Mouse (Mus musculus): Measurements from ENCODE around the gene Ifnz. TPM values are rescaled to one million over a fixed set of nuclear protein-coding genes. Genes with fewer than 3 reads are reported as not detected.
"Not testable (repeated sequence)": the region's sequence is repeated elsewhere in the genome, so short reads cannot be mapped to it uniquely, and the experiment has no call there.

The Ifnz gene
- 0.26 and 0.61 TPM in 2 replicates for polyA plus RNA-seq (2015; fragmentation: Nextera tagmentation; extraction: Ambion mirVana)

GRCm38 (mm10) chr4:88781831-88782230, at the start of gene Ifnz:
Gene Ifnz, plus strand, starts transcription at chr4:88782131.
- not testable (repeated sequence) for H3K36me3 ChIP-seq (ENCODE audit: insufficient read depth, low read length); DNase-seq (ENCODE audit: low spot score); H3K27ac ChIP-seq (ENCODE audit: low read length); H3K9me3 ChIP-seq (ENCODE audit: low read length); ATAC-seq; H3K27me3 ChIP-seq (replicated peaks; ENCODE audit: insufficient read depth, low read length); H3K9ac ChIP-seq (replicated peaks; ENCODE audit: low read depth); H3K4me3 ChIP-seq (ENCODE audit: low read depth, low read length); H3K4me1 ChIP-seq (ENCODE audit: insufficient read depth, low read depth, low read length)
- 14% methylated on average over 3 of the region's 7 CpGs for WGBS
- 0 out of 2 replicates have a peak within 1 kb of the TSS, but pooled peaks have one; percentile 28 for H3K4me2 ChIP-seq (replicated peaks; ENCODE audit: low read depth, low read length)

DNA sequence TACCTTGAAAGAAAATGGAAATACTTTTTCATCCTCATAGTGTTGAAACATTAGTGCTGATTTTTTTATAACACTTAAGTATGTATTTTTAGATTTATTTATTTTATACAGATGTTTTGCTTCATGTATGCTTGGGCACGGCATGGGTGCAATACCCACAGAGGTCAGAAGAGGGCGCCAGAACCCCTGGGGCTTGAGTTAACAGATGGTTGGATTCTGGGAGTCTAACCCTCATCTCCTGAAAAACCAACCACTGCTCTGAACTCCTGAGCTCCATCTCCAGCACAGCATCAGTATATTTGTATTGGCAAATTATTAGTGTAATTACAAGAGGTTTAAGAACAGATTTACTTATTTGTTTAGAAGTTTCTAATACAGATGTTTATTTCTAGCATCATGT, 43.5 kb upstream of the Ifnz start:
- H3K27ac ChIP-seq (ENCODE audit: low read length), result no peak overlapping the region
- WGBS, result 1% methylated on average over 2 of the region's 2 CpGs
- no peaks in the 10 kb centered on the region for H3K4me1 ChIP-seq (ENCODE audit: insufficient read depth, low read depth, low read length)
- no peak overlapping the region for H3K4me3 ChIP-seq (ENCODE audit: low read depth, low read length)
- TF ChIP-seq EP300 (IDR thresholded peaks at IDR 0.05) (no peak), CTCF (IDR thresholded peaks at IDR 0.05) (peak; percentile 93)
- H3K4me2 ChIP-seq (replicated peaks; ENCODE audit: low read depth, low read length), result no peak overlapping the region
- peak; percentile 81 for DNase-seq (ENCODE audit: low spot score)
- H3K27me3 ChIP-seq (replicated peaks; ENCODE audit: insufficient read depth, low read length), result no peaks in the 10 kb centered on the region
- no peak overlapping the region for H3K9ac ChIP-seq (replicated peaks; ENCODE audit: low read depth)
- H3K36me3 ChIP-seq (ENCODE audit: insufficient read depth, low read length), result no peaks in the 10 kb centered on the region
- no peaks in the 10 kb centered on the region for H3K9me3 ChIP-seq (ENCODE audit: low read length)
- ATAC-seq, result peak; percentile 62

GRCm38 (mm10) chr4:88739036-88739435, 42.9 kb upstream of the Ifnz start:
- Histone ChIP-seq H3K27ac (ENCODE audit: low read length) (no peak overlapping the region), H3K9me3 (ENCODE audit: low read length) (no peaks in the 10 kb centered on the region), H3K4me2 (replicated peaks; ENCODE audit: low read depth, low read length) (no peak overlapping the region), H3K4me1 (ENCODE audit: insufficient read depth, low read depth, low read length) (no peaks in the 10 kb centered on the region), H3K4me3 (ENCODE audit: low read depth, low read length) (no peak overlapping the region), H3K9ac (replicated peaks; ENCODE audit: low read depth) (no peak overlapping the region), H3K27me3 (replicated peaks; ENCODE audit: insufficient read depth, low read length) (no peaks in the 10 kb centered on the region), H3K36me3 (ENCODE audit: insufficient read depth, low read length) (no peaks in the 10 kb centered on the region)
- DNase-seq (ENCODE audit: low spot score) (no peak), ATAC-seq (no peak)
- 84% methylated on average over 6 of the region's 6 CpGs for WGBS
- TF ChIP-seq EP300 (IDR thresholded peaks at IDR 0.05) (no peak), CTCF (IDR thresholded peaks at IDR 0.05) (no peak)

- H3K9ac ChIP-seq (replicated peaks; ENCODE audit: low read depth), result no peak overlapping the region
- TF ChIP-seq EP300 (IDR thresholded peaks at IDR 0.05) (no peak), CTCF (IDR thresholded peaks at IDR 0.05) (no peak)
- no peak overlapping the region for H3K4me2 ChIP-seq (replicated peaks; ENCODE audit: low read depth, low read length)
- no peaks in the 10 kb centered on the region for H3K4me1 ChIP-seq (ENCODE audit: insufficient read depth, low read depth, low read length)
- no peaks in the 10 kb centered on the region for H3K9me3 ChIP-seq (ENCODE audit: low read length)
- H3K36me3 ChIP-seq (ENCODE audit: insufficient read depth, low read length), result no peaks in the 10 kb centered on the region
- no peak overlapping the region for H3K27ac ChIP-seq (ENCODE audit: low read length)
- WGBS, result 80% methylated on average over 4 of the region's 4 CpGs
- ATAC-seq (no peak), DNase-seq (ENCODE audit: low spot score) (no peak)
- H3K27me3 ChIP-seq (replicated peaks; ENCODE audit: insufficient read depth, low read length), result no peaks in the 10 kb centered on the region
- H3K4me3 ChIP-seq (ENCODE audit: low read depth, low read length), result no peak overlapping the region
Measured at GRCm38 (mm10) chr4:88741426-88741825, 40.5 kb upstream of the Ifnz start.

DNA sequence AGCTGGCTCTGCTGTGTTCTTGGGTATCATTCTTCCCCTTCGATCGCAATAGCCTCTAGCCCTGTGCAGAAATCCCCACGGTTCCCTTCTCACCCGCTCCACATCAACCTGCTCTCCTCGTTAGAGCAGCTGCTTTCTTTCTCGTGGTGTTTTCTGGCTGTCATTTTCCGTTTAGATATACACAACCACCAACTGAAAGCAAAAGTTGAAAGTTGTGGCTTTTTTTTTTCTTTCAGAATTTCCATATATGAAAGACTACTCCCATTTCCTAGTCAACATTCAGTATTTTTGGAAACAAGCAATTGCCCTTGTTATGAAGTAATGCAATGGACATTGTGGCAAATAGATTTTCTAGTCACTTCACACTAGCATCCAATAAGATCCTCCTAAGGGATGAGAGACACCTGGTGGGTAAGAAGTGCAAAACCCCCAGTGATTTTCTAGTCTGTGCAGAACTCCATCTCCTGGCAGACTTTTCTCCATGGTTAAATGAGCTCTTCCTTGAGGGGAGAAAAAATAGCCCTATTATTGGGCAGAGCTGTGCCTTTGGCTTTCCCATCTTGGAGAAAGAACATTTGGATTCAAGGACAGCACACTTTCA, 39.1 kb upstream of the Ifnz start:
- DNase-seq (ENCODE audit: low spot score), result no peak
- no peaks in the 10 kb centered on the region for H3K9me3 ChIP-seq (ENCODE audit: low read length)
- no peak overlapping the region for H3K4me2 ChIP-seq (replicated peaks; ENCODE audit: low read depth, low read length)
- no peaks in the 10 kb centered on the region for H3K4me1 ChIP-seq (ENCODE audit: insufficient read depth, low read depth, low read length)
- no peaks in the 10 kb centered on the region for H3K27me3 ChIP-seq (replicated peaks; ENCODE audit: insufficient read depth, low read length)
- no peak overlapping the region for H3K4me3 ChIP-seq (ENCODE audit: low read depth, low read length)
- H3K9ac ChIP-seq (replicated peaks; ENCODE audit: low read depth), result no peak overlapping the region
- H3K36me3 ChIP-seq (ENCODE audit: insufficient read depth, low read length), result no peaks in the 10 kb centered on the region
- WGBS, result 61% methylated on average over 7 of the region's 7 CpGs
- no peak for ATAC-seq
- TF ChIP-seq EP300 (IDR thresholded peaks at IDR 0.05), result no peak
- TF ChIP-seq CTCF (IDR thresholded peaks at IDR 0.05), result peak; percentile 35
- H3K27ac ChIP-seq (ENCODE audit: low read length), result no peak overlapping the region

GRCm38 (mm10) chr4:88744207-88744606, 37.7 kb upstream of the Ifnz start:
- Histone ChIP-seq H3K36me3 (ENCODE audit: insufficient read depth, low read length) (no peaks in the 10 kb centered on the region), H3K27ac (ENCODE audit: low read length) (no peak overlapping the region), H3K9me3 (ENCODE audit: low read length) (no peaks in the 10 kb centered on the region), H3K4me3 (ENCODE audit: low read depth, low read length) (no peak overlapping the region), H3K27me3 (replicated peaks; ENCODE audit: insufficient read depth, low read length) (no peaks in the 10 kb centered on the region), H3K9ac (replicated peaks; ENCODE audit: low read depth) (no peak overlapping the region), H3K4me1 (ENCODE audit: insufficient read depth, low read depth, low read length) (no peaks in the 10 kb centered on the region), H3K4me2 (replicated peaks; ENCODE audit: low read depth, low read length) (no peak overlapping the region)
- TF ChIP-seq EP300 (IDR thresholded peaks at IDR 0.05), result no peak
- peak; percentile 26; the same call in 1 of the 2 replicates for TF ChIP-seq CTCF (IDR thresholded peaks at IDR 0.05)
- DNase-seq (ENCODE audit: low spot score) (no peak), ATAC-seq (no peak)
- WGBS, result 58% methylated on average over 3 of the region's 3 CpGs

DNA sequence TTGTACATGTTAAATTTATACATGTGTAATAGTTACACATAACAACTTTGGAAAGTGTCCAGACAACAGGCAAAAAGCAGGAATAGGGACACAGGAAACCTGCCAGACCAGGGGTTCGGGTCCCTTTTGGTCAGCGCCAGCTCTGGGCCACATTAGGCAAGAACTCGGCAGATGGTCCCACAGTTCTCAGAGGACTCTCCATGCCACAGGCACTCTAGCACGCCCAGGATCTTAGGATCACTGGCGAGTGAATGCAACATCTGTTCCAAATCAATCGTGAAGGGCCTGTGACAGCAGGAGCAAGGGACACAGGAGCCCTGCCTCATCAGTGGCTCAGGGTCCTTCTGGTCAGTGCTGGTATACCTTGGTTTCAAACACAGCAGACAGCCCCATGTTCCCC, 32.0 kb upstream of the Ifnz start:
- H3K9me3 ChIP-seq (ENCODE audit: low read length), result no peaks in the 10 kb centered on the region
- no peak overlapping the region for H3K4me3 ChIP-seq (ENCODE audit: low read depth, low read length)
- no peaks in the 10 kb centered on the region for H3K27me3 ChIP-seq (replicated peaks; ENCODE audit: insufficient read depth, low read length)
- H3K27ac ChIP-seq (ENCODE audit: low read length), result no peak overlapping the region
- no peak for TF ChIP-seq EP300 (IDR thresholded peaks at IDR 0.05)
- no peak for TF ChIP-seq CTCF (IDR thresholded peaks at IDR 0.05)
- no peaks in the 10 kb centered on the region for H3K36me3 ChIP-seq (ENCODE audit: insufficient read depth, low read length)
- ATAC-seq, result no peak
- no peak overlapping the region for H3K4me2 ChIP-seq (replicated peaks; ENCODE audit: low read depth, low read length)
- no peak overlapping the region for H3K9ac ChIP-seq (replicated peaks; ENCODE audit: low read depth)
- no peak for DNase-seq (ENCODE audit: low spot score)
- H3K4me1 ChIP-seq (ENCODE audit: insufficient read depth, low read depth, low read length), result no peaks in the 10 kb centered on the region
- 55% methylated on average over 6 of the region's 6 CpGs for WGBS

All from lung, postnatal 0 days (tissue).